Mouse (Mus musculus) C2C12 (cell line): ENCODE data around the gene Hc. TPM values are rescaled to one million over a fixed set of nuclear protein-coding genes. Genes with fewer than 3 reads are reported as not detected.

Source experiments
- H3K27me3 ChIP-seq: one replicate; pipeline ENCODE4 v1.6.1; 2011; ENCODE audit not compliant: control insufficient read depth, insufficient read depth, insufficient read length
- H3K36me3 ChIP-seq: one replicate; pipeline ENCODE4 v1.6.1; 2011; ENCODE audit not compliant: control insufficient read depth, insufficient read depth
- H3K4me3 ChIP-seq: one replicate; pipeline ENCODE4 v1.5.1; 2011; ENCODE audit warnings: mild to moderate bottlenecking, control low read depth; ENCODE audit not compliant: poor library complexity, insufficient read depth, severe bottlenecking
- H3K79me2 ChIP-seq: one replicate; pipeline ENCODE4 v1.6.1; 2011; ENCODE audit not compliant: control insufficient read depth, insufficient read depth
- H3K79me3 ChIP-seq: one replicate; pipeline ENCODE4 v1.6.1; 2011; ENCODE audit warnings: low read depth, control low read depth
- H3ac ChIP-seq: one replicate; pipeline ENCODE3; 2011; ENCODE audit warnings: low read depth; ENCODE audit not compliant: control insufficient read depth, insufficient read length
- CEBPB ChIP-seq: IDR thresholded peaks from one replicate; pipeline ENCODE4 v1.6.1; 2011; ENCODE audit warnings: low read depth, mild to moderate bottlenecking, control low read depth, moderate library complexity
- CTCF ChIP-seq: IDR thresholded peaks from one replicate; pipeline ENCODE4 v1.5.1; 2011; ENCODE audit not compliant: control insufficient read depth, insufficient read depth, insufficient read length
- FOSL1 ChIP-seq: IDR thresholded peaks from one replicate; pipeline ENCODE4 v1.8.0; 2011; ENCODE audit warnings: mild to moderate bottlenecking, low read length; ENCODE audit not compliant: poor library complexity, insufficient read depth, severe bottlenecking
- MAX ChIP-seq: IDR thresholded peaks from one replicate; pipeline ENCODE4 v1.6.1; 2011; ENCODE audit warnings: mild to moderate bottlenecking, control low read depth
- MYOD1 ChIP-seq: IDR thresholded peaks from one replicate; pipeline ENCODE4 v1.6.1; 2011; ENCODE audit warnings: low read depth; ENCODE audit not compliant: control insufficient read depth, insufficient read length
- MYOG ChIP-seq: IDR thresholded peaks from one replicate; pipeline ENCODE4 v1.6.1; 2011; ENCODE audit not compliant: control insufficient read depth, insufficient read length; ENCODE audit errors: extremely low read depth
- USF1 ChIP-seq: IDR thresholded peaks from one replicate; pipeline ENCODE4 v1.6.1; 2011; ENCODE audit warnings: low read depth, mild to moderate bottlenecking, control low read depth, moderate library complexity
- polyA plus RNA-seq: library from polyadenylated mRNA; unstranded; fragments of >200 nt; fragmentation: generic; extraction: Trizol; gene quantifications from one replicate; pipeline ENCODE4 v1.2.1, GENCODE M21; 2012; ENCODE audit warnings: missing spikeins

Gene Hc
- polyA plus RNA-seq, 1 experiment = under 0.01 TPM

DNA sequence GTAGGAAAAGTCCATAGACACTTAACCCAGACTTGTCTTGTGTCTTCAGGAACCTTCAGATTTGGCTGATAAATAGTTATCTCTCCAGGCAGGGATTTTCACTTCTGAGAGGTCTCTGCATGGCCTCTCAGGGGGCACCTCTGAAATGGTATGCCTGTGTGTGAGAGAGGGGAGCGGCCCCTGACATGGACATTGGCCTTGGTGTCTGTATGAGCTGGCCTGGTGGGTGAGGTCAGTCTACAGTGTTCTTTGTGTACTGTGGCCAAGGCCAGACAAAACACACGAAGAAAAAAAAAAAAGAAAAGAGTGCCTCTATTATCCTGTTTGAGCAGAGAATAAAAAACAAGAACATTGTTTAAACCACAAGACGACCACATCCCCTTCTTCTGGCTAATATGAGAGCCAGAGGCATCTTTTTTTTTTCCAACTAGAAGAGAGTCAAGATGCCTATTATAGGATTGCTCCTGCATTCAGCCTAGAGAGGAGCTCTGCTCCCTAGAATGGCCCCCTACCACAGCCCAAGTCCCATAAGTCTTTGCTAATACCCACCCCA, 81.7 kb downstream of the Hc start:
- Histone ChIP-seq H3K4me3 (no peak overlapping the region), H3K79me2 (no peaks in the 10 kb centered on the region), H3K27me3 (peaks cover 14% of the 10 kb centered on the region), H3K79me3 (no peaks in the 10 kb centered on the region), H3ac (no peak overlapping the region), H3K36me3 (no peaks in the 10 kb centered on the region)
- TF ChIP-seq MYOG = no peak
- no peak for TF ChIP-seq CEBPB
- no peak for TF ChIP-seq CTCF
- TF ChIP-seq MAX = no peak
- TF ChIP-seq MYOD1 = no peak
- no peak for TF ChIP-seq FOSL1
- TF ChIP-seq USF1 = no peak

DNA sequence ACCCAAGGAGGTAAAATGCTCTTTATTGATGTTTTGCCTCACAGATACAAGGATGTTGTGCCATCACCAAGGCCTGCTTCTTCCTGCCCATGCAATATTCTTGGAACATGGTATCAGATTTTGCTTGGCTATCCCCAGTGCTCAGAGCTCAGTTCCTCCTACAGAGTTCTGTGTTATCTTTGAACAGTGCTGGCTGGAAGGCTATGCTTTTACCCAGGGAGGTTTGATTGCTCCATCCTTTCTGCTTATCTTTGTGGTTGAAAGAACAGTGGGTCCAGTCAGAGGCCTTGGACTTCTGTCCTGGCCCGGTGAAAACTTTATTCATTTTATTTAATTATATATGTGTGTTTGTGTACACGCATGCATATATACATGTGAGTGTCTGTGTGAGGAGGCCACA, 83.0 kb downstream of the Hc start:
- peaks cover 16% of the 10 kb centered on the region for H3K27me3 ChIP-seq
- H3K4me3 ChIP-seq = no peak overlapping the region
- H3K79me2 ChIP-seq = no peaks in the 10 kb centered on the region
- no peaks in the 10 kb centered on the region for H3K79me3 ChIP-seq
- no peak overlapping the region for H3ac ChIP-seq
- TF ChIP-seq CEBPB (no peak), FOSL1 (no peak)
- no peaks in the 10 kb centered on the region for H3K36me3 ChIP-seq

DNA sequence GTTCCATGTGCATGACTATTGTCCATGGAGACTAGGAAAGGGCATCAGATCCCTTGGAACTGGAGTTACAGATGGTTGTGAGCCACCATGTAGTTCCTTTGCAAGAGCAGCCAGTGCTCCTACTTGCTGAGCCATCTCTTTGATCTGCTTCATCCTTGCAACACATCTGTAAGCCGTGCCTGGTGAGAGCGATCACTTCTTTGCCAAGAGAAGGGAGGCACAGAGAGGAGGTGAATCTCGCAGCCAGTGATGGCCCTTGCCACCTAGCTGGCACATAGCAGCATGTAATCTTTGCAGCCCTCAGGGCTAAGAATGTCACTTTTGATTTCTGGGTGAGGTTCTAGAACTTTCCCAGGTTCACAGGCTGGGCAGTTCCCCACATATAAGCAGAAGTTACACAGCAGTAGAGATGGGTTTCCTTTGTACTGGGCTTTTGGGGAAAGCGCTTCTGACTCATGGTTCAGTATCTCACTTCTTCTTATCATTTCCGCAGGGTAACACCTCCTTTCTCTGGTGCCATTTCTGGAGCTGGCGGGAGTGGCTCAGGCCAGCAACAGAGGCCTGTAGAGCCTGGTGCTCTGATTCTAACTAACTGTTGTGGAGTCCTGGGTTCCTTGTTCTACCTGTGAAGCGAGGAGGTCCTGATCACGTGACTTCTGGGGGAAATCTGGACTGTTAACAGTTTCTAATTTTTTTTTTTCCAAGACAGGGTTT, 84.1 kb downstream of the Hc start:
- Histone ChIP-seq H3ac (no peak overlapping the region), H3K79me2 (no peaks in the 10 kb centered on the region), H3K79me3 (no peaks in the 10 kb centered on the region), H3K27me3 (peaks cover 17% of the 10 kb centered on the region), H3K4me3 (no peak overlapping the region), H3K36me3 (no peaks in the 10 kb centered on the region)
- no peak for TF ChIP-seq FOSL1
- TF ChIP-seq CEBPB = no peak
- no peak for TF ChIP-seq CTCF
- no peak for TF ChIP-seq MYOD1

DNA sequence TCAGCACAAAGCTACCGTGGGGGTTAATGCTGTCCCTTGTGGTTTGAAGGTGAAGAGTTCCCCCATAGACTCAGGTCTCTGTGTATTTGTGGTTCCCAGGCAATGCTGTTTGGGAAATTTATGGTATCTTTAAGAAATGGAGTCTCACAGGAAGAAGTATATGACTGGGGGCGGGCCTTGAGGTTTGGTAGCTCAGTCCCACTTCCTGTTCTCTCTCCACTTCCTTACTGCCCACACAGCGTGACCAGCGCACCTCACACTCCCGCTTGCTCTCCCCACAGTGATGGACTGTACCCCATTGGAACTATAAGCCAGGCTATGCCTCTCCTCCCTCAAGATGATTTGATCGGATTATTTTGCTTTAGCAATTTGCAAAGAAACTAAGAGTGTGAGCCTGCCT, 84.8 kb downstream of the Hc start:
- TF ChIP-seq MYOD1 = no peak
- no peak for TF ChIP-seq USF1
- Histone ChIP-seq H3K27me3 (peaks cover 16% of the 10 kb centered on the region), H3K79me3 (no peaks in the 10 kb centered on the region), H3ac (no peak overlapping the region), H3K4me3 (no peak overlapping the region), H3K79me2 (no peaks in the 10 kb centered on the region), H3K36me3 (no peaks in the 10 kb centered on the region)

DNA sequence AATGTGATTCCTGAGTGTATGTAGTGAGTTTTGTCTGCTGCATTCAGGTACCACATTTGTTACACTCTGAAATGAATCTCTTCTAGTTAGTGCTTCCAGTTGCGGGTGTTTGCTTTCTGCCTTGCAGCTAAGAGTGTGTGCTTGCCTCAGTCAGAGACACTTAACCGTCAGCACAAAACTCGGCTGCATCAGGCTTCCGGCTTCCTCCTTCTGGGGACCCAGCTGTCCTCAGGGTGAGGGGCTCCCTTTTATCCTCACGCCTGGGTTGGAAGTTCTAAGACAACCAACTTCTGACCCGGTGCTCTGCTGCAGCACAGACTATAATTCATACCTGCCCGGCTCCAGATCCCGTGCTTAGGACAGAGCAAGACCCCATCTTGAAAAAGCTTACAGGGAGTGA, 88.2 kb downstream of the Hc start:
- no peaks in the 10 kb centered on the region for H3K36me3 ChIP-seq
- peaks cover 15% of the 10 kb centered on the region for H3K27me3 ChIP-seq
- no peak overlapping the region for H3ac ChIP-seq
- no peak for TF ChIP-seq MYOD1
- TF ChIP-seq MAX = no peak
- no peak for TF ChIP-seq USF1
- TF ChIP-seq FOSL1 = no peak
- no peak for TF ChIP-seq CEBPB
- TF ChIP-seq MYOG = no peak
- TF ChIP-seq CTCF = no peak
- H3K79me2 ChIP-seq = no peaks in the 10 kb centered on the region
- no peaks in the 10 kb centered on the region for H3K79me3 ChIP-seq
- no peak overlapping the region for H3K4me3 ChIP-seq

DNA sequence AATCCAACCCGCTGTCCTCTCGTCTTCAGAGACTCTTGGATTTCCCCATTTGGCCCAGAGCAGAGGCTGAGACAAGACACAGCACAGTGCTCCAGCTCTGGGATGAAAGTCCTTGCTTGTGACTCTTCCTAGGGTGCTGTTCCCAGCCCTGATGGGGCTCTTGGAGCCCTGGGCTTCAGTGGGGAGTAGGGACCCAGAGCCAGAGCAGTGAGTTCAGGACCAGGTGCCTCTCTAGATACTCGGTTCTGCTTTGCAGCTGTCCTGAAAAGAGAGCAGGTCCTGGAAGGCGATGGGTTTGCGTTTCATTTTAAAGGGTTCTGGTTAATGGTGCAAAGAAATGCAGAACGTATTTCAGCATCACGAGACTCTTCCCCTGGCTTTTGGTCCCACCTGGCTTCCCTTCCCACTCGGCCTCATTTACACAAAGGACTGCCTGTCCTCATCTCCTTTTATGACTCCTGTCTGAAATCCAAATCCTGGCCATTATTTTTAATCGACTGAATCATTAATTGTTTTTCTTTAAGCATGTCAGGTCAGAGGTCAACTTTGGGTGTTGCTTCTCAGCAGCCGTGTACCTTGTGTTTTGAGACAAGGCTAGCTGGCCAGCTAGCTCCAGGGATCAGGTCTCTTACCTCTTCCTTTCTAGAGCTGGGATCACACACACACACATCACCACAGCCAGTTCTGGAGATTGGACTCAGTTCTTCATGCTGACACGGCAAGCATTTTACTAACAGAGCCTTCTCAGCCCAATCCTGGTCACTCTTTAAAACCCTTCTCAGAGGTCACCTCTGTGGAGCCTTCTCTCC, 90.0 kb downstream of the Hc start:
- Histone ChIP-seq H3K79me3 (no peaks in the 10 kb centered on the region), H3K4me3 (no peak overlapping the region)
- no peak for TF ChIP-seq CTCF
- no peak for TF ChIP-seq CEBPB
- no peak for TF ChIP-seq MAX
- no peak for TF ChIP-seq FOSL1
- TF ChIP-seq USF1 = no peak
- TF ChIP-seq MYOD1 = no peak

More for the DNA sequence above, 90.0 kb downstream of the Hc start:
- Histone ChIP-seq H3K27me3 (peaks cover 15% of the 10 kb centered on the region), H3K36me3 (no peaks in the 10 kb centered on the region), H3K79me2 (no peaks in the 10 kb centered on the region), H3ac (no peak overlapping the region)
